Mouse (Mus musculus): ENCODE data around the gene Arhgef15. TPM values are rescaled to one million over a fixed set of nuclear protein-coding genes. Genes with fewer than 3 reads are reported as not detected.

Gene Arhgef15
- polyA plus RNA-seq, 1 experiment = not detected

DNA sequence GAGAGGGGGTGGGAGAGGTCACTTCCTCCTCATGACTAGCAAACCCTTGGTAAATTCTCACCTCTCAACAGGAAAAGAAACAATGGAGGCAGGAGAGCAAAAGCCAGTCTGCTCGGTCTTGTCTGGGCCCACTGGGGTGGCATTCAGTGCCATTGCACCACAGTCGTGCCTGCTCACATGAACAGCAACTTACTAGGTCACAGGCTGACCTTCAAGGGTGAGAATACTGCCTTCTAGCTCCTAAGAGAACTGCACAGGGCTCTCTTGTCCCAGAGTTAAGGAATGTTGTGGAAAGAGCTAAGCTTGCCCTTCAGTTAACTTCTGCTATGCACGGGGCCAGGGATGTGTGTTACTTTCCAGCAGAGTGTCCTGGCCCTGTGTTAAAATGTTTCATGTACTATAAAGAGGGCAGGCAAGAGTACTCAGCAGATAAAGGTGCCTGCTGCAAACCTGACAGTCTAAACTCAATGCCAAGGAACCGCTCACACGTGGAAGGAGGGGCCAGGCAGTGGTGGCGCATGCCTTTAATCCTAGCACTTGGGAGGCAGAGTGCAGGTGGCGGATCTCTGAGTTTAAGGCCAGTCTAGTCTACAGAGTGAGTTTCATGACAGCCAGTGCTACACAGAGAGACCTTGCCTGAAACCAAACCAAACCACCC is 48.3 kb downstream of the Arhgef15 start:
- H3K27me3 ChIP-seq (replicated peaks) = peaks cover 16% of the 10 kb centered on the region
- peaks cover 20% of the 10 kb centered on the region for H3K9me3 ChIP-seq
- peaks cover 18% of the 10 kb centered on the region for H3K4me1 ChIP-seq
- no peak overlapping the region for H3K4me3 ChIP-seq (replicated peaks)
- TF ChIP-seq FLI1 (IDR thresholded peaks at IDR 0.05; ENCODE audit: low read length) (no peak), GATA1 (IDR thresholded peaks at IDR 0.05; ENCODE audit: borderline replicate concordance, low read length) (no peak)
- H3K36me3 ChIP-seq (replicated peaks; ENCODE audit: low read length) = peaks cover 35% of the 10 kb centered on the region

DNA sequence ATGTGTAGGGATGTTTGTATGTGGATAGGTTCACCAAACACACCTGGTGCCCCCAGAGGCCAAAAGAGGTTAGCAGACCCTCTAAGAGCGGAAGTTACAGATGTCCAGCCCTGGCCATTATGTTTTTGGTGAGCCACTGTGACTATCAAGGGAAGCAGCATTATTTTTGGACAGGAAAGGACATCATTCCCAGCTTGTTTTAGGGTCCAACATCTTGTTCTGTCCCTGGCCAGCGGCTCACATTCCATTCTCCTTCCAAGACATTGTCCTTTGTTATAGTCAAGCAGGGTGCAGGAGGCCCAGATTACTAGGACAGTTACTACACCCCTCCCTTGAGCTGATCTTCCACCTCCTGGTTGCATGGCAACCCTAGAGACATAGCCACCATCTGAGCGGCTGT is 50.0 kb downstream of the Arhgef15 start:
- Histone ChIP-seq H3K4me3 (replicated peaks) (no peak overlapping the region), H3K9me3 (0 out of 2 replicates have a peak, but pooled peaks cover 4% of the 10 kb centered on the region), H3K4me1 (peaks cover 23% of the 10 kb centered on the region), H3K36me3 (replicated peaks; ENCODE audit: low read length) (peaks cover 48% of the 10 kb centered on the region), H3K27me3 (replicated peaks) (peaks cover 13% of the 10 kb centered on the region)
- no peak for TF ChIP-seq GATA1 (IDR thresholded peaks at IDR 0.05; ENCODE audit: borderline replicate concordance, low read length)
- TF ChIP-seq FLI1 (IDR thresholded peaks at IDR 0.05; ENCODE audit: low read length) = no peak

DNA sequence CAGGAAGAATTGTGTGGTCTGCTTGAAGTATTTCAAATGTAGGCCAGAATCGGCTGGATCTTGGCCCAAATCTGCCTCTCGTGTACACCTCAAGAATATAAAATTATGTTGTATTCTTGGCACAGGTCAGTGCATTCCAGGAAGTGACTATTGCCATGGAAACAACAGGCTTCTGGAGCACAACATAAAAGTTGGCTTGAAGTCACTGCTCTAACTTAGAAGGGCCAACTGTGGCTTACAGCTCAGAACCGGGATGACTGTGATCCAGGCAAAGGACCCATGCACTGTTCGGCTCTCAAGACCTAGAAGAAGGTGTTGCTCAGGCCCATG is 50.9 kb downstream of the Arhgef15 start:
- no peak overlapping the region for H3K4me3 ChIP-seq (replicated peaks)
- H3K27me3 ChIP-seq (replicated peaks) = peaks cover 7% of the 10 kb centered on the region
- H3K36me3 ChIP-seq (replicated peaks; ENCODE audit: low read length) = peaks cover 48% of the 10 kb centered on the region
- peaks cover 16% of the 10 kb centered on the region for H3K4me1 ChIP-seq
- no peaks in the 10 kb centered on the region for H3K9me3 ChIP-seq
- TF ChIP-seq GATA1 (IDR thresholded peaks at IDR 0.05; ENCODE audit: borderline replicate concordance, low read length) = no peak
- no peak for TF ChIP-seq FLI1 (IDR thresholded peaks at IDR 0.05; ENCODE audit: low read length)

DNA sequence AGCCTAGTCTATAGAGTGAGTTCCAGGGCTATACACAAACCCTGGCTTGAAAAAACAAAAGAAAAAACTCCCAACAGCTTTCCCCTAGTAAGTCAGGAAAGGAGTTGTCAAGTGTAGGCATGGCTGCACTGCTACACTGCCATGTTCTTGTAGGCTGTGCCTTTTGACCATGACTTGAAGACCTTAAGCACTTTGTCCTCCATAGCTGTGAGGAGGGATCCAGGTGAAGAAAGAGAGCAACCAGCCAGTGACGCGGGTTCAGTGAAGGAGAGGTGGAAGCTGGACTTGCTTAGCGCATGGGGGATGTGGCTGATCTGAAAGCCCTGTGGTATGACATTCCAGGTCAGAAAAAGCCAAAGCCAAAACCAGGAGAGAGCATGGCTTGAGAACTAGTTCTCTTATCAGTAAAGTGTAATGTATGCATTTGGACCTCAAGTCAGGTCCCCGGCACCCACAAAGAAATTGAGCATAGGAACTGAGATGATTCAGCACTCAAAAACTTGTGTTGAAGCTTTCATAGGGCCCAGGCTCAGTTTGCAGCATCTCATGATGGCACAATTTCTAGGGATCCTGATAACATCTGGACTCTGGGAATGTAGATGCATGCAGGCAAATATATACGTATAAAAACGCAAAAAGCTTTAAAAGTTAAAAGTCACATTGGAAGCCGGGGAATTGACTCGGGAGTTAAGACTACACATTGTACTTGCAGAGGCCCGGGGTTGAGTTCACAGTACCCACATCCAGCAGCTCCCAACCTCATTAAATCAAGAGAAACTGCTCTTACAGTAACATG is 51.4 kb downstream of the Arhgef15 start:
- Histone ChIP-seq H3K4me3 (replicated peaks) (no peak overlapping the region), H3K9me3 (no peaks in the 10 kb centered on the region), H3K36me3 (replicated peaks; ENCODE audit: low read length) (peaks cover 48% of the 10 kb centered on the region), H3K27me3 (replicated peaks) (peaks cover 5% of the 10 kb centered on the region), H3K4me1 (peaks cover 16% of the 10 kb centered on the region)
- TF ChIP-seq FLI1 (IDR thresholded peaks at IDR 0.05; ENCODE audit: low read length) = no peak
- no peak for TF ChIP-seq GATA1 (IDR thresholded peaks at IDR 0.05; ENCODE audit: borderline replicate concordance, low read length)

DNA sequence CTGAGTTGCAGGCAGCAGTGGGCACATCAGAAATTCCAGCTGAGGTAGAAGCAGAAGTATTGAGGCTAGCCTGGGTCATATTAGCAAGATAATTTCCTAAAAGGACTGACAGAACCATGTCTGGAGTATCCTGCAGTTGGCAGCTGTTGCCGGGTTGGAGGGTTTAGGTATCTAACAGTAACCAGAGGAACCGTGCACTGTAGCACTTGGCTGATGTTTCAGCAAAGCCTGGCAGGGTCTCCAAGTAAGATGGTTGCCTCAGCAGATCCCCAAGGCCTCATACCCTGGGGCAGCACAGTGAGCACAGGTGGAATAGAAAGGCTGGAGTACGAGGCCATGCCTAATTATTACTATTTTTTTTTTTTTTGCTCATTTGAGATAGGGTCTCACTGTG is 52.1 kb downstream of the Arhgef15 start:
- no peaks in the 10 kb centered on the region for H3K9me3 ChIP-seq
- H3K36me3 ChIP-seq (replicated peaks; ENCODE audit: low read length) = peaks cover 48% of the 10 kb centered on the region
- peaks cover 5% of the 10 kb centered on the region for H3K27me3 ChIP-seq (replicated peaks)
- TF ChIP-seq FLI1 (IDR thresholded peaks at IDR 0.05; ENCODE audit: low read length) (no peak), GATA1 (IDR thresholded peaks at IDR 0.05; ENCODE audit: borderline replicate concordance, low read length) (no peak)
- peaks cover 18% of the 10 kb centered on the region for H3K4me1 ChIP-seq
- H3K4me3 ChIP-seq (replicated peaks) = no peak overlapping the region

DNA sequence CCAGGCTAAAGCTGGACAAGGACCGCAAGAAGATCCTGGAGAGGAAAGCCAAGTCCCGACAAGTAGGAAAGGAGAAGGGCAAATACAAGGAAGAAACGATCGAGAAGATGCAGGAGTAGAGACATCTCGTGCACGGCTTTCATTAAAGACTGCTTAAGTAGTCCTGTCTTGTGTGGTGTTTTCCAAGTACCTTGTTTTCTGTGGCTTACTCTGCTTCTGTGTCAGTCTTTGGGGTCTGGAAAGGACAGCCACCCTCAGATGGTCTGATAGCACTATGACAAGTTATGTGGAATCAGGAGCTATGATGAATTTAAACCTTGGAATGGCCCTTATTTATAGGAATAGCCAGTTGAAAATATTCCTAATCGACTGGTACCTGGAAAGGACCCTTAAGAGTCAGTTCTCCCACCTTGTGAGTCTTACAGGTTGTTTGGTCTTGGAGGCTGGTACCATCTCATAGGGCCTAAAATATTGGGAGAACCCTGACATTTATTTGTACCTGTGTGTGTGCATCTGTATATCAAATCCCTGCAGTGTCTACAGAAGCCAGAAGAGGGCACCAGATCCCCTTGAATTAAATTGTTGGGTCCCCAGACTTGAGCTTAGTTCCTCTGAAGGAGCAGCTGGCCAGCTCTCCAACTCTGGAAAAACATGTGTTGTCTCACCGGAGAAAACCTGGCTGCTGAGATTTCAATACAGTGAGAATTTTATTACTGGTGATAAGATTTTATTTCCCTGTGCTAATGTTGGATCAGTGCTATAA is 52.7 kb downstream of the Arhgef15 start:
- Histone ChIP-seq H3K36me3 (replicated peaks; ENCODE audit: low read length) (peaks cover 48% of the 10 kb centered on the region), H3K4me3 (replicated peaks) (no peak overlapping the region), H3K27me3 (replicated peaks) (peaks cover 8% of the 10 kb centered on the region), H3K4me1 (peaks cover 23% of the 10 kb centered on the region), H3K9me3 (no peaks in the 10 kb centered on the region)
- TF ChIP-seq FLI1 (IDR thresholded peaks at IDR 0.05; ENCODE audit: low read length) = no peak
- no peak for TF ChIP-seq GATA1 (IDR thresholded peaks at IDR 0.05; ENCODE audit: borderline replicate concordance, low read length)

DNA sequence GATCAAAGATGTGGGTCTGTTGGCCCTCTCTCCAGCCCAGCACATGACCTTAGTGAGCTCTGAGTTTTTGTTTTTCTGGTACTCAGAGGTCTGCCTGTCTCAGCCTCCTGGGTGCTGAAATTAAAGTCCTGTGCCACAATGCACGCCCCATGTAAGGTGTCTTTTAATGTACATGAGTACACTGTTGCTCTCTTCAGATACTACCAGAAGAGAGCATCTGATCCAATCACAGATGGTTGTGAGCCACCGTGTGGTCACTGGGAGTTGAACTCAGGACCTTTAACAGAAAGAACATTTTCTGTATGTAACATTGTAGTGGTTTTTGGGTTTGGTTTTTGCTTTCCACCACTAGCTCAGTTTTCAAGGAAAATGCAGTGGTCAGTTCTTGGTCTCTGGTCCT is 53.5 kb downstream of the Arhgef15 start:
- H3K4me3 ChIP-seq (replicated peaks) = no peak overlapping the region
- H3K36me3 ChIP-seq (replicated peaks; ENCODE audit: low read length) = peaks cover 48% of the 10 kb centered on the region
- no peaks in the 10 kb centered on the region for H3K9me3 ChIP-seq
- peaks cover 4% of the 10 kb centered on the region for H3K27me3 ChIP-seq (replicated peaks)
- H3K4me1 ChIP-seq = peaks cover 29% of the 10 kb centered on the region
- TF ChIP-seq FLI1 (IDR thresholded peaks at IDR 0.05; ENCODE audit: low read length) (no peak), GATA1 (IDR thresholded peaks at IDR 0.05; ENCODE audit: borderline replicate concordance, low read length) (no peak)

DNA sequence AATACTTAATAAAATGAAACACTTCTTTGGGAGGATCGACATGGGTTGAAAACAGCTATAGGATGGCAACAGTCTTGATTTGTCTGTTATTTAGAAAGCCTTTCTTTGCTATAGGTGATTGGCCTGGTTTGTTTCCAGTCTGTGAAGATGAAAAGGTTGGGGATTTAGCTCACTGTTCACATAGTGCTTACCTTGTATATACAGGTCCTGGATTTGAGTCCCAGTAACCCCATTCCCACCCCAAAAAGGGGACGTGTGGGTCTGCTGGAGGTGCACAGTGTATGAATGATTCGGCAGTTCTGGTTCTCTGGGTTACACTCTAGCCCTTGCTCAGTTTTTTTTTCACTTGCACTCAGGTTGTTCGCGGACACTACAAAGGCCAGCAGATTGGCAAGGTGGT is 54.5 kb downstream of the Arhgef15 start:
- peaks cover 48% of the 10 kb centered on the region for H3K36me3 ChIP-seq (replicated peaks; ENCODE audit: low read length)
- no peaks in the 10 kb centered on the region for H3K9me3 ChIP-seq
- H3K4me3 ChIP-seq (replicated peaks) = peak overlapping the region; percentile 90
- TF ChIP-seq FLI1 (IDR thresholded peaks at IDR 0.05; ENCODE audit: low read length) = no peak
- TF ChIP-seq GATA1 (IDR thresholded peaks at IDR 0.05; ENCODE audit: borderline replicate concordance, low read length) = no peak
- H3K27me3 ChIP-seq (replicated peaks) = peaks cover 3% of the 10 kb centered on the region
- peaks cover 33% of the 10 kb centered on the region for H3K4me1 ChIP-seq

DNA sequence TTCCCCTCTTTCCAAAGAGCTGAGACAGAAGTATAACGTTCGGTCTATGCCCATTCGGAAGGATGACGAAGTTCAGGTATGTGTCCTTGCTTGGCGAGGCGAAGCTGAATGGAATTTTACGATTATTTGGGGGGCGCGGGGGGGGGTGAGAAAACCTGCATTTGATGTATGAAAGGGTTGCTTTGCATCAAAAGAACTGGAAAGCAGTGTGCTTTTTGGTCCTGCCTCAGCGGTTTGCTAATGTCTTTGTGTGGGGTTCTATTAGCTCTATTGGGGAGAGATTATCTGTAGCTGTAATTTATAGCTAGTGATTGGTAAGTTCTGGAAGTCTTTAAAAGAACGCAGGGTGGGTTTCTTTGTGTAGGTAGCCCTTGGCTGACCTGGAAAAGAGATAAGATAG is 54.9 kb downstream of the Arhgef15 start:
- H3K4me3 ChIP-seq (replicated peaks) = peak overlapping the region; percentile 90
- peaks cover 46% of the 10 kb centered on the region for H3K36me3 ChIP-seq (replicated peaks; ENCODE audit: low read length)
- H3K9me3 ChIP-seq = no peaks in the 10 kb centered on the region
- no peak for TF ChIP-seq FLI1 (IDR thresholded peaks at IDR 0.05; ENCODE audit: low read length)
- no peak for TF ChIP-seq GATA1 (IDR thresholded peaks at IDR 0.05; ENCODE audit: borderline replicate concordance, low read length)
- H3K27me3 ChIP-seq (replicated peaks) = peaks cover 3% of the 10 kb centered on the region
- peaks cover 33% of the 10 kb centered on the region for H3K4me1 ChIP-seq

DNA sequence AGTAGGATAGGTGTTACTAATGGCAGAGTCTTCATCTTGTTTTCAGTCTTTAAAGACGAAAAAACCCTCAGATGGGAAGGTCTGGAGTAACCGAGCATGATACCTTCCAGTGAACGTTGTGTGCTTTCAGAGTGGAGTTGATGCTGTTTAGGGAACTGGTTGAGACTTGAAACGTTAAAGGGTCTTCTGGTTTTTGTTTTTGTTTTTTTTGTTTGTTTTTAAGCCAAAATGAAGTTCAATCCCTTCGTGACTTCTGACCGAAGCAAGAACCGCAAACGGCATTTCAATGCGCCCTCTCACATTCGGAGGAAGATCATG is 55.3 kb downstream of the Arhgef15 start:
- Histone ChIP-seq H3K27me3 (replicated peaks) (peaks cover 3% of the 10 kb centered on the region), H3K4me3 (replicated peaks) (peak overlapping the region; percentile 93), H3K9me3 (0 out of 2 replicates have a peak, but pooled peaks cover 2% of the 10 kb centered on the region), H3K36me3 (replicated peaks; ENCODE audit: low read length) (peaks cover 43% of the 10 kb centered on the region), H3K4me1 (peaks cover 33% of the 10 kb centered on the region)
- TF ChIP-seq GATA1 (IDR thresholded peaks at IDR 0.05; ENCODE audit: borderline replicate concordance, low read length) (no peak), FLI1 (IDR thresholded peaks at IDR 0.05; ENCODE audit: low read length) (no peak)

All from megakaryocyte, embryonic 14.5 days (primary cell).